Mouse (Mus musculus) lung, postnatal 0 days (tissue): ENCODE measurements around the gene Dlg2.

ENCODE experiments used
- CTCF ChIP-seq: IDR thresholded peaks from 2 replicates; pipeline ENCODE4 v1.5.1; 2016; ENCODE audit warnings: antibody characterized with exemption, mild to moderate bottlenecking
- EP300 ChIP-seq: IDR thresholded peaks from 2 replicates; pipeline ENCODE4 v1.6.1; 2016; ENCODE audit warnings: antibody characterized with exemption, mild to moderate bottlenecking, control low read depth

- TF ChIP-seq CTCF = no peak
- no peak for TF ChIP-seq EP300
Measured at GRCm38 (mm10) chr7:92320181-92320580, 1843.7 kb downstream of the Dlg2 start.
